Mouse (Mus musculus): ENCODE measurements around the gene Dab2ip. TPM values are rescaled to one million over a fixed set of nuclear protein-coding genes. Genes with fewer than 3 reads are reported as not detected.

The Dab2ip gene
- total and polyA plus RNA-seq, 3 experiments = 4.9 to 15.6 (median 7.8) TPM

- peaks cover 13 to 21% of the 10 kb centered on the region in 2 experiments for H3K4me1 ChIP-seq (ENCODE audit: control insufficient read depth in 1 of 2, insufficient read depth in 2 of 2)
- no peak for DNase-seq (ENCODE audit: extremely low read depth)
- no peaks in the 10 kb centered on the region for H3K79me2 ChIP-seq (replicated peaks; ENCODE audit: control insufficient read depth, extremely low read depth, insufficient read depth, poor library complexity, severe bottlenecking)
- no peak overlapping the region for H3K9ac ChIP-seq (ENCODE audit: insufficient read depth, low read depth)
- H3K9me3 ChIP-seq (replicated peaks; ENCODE audit: low read length) = no peaks in the 10 kb centered on the region
- H3K4me3 ChIP-seq (replicated peaks in 1 of 3; ENCODE audit: low read depth in 2 of 3, low read length in 2 of 3, poor library complexity in 1 of 3) = no peak overlapping the region
- no peak overlapping the region for H3K4me2 ChIP-seq (ENCODE audit: insufficient read depth, low read depth, poor library complexity, severe bottlenecking)
- in situ Hi-C loops (cut with MboI; ENCODE audit: low pct_ligation_motif_present, low pct_unique_long_range_greater_than_20kb, low sequenced_read_pairs) (no loop called here), dilution Hi-C loops (cut with MboI; ENCODE audit: extremely low pct_ligation_motif_present, extremely low pct_unique_long_range_greater_than_20kb, low sequenced_read_pairs) (no loop called here)
- H3K27ac ChIP-seq (ENCODE audit: insufficient read depth, low read depth) = no peak overlapping the region
- peaks cover 0 to 13% of the 10 kb centered on the region in 2 experiments for H3K36me3 ChIP-seq (replicated peaks in 1 of 2; ENCODE audit: control insufficient read depth in 1 of 2, insufficient read depth in 1 of 2, low read length in 1 of 2)
- H3K27me3 ChIP-seq (replicated peaks) = no peaks in the 10 kb centered on the region
- TF ChIP-seq HCFC1 (IDR thresholded peaks at IDR 0.05; ENCODE audit: low read depth, low read length) (no peak), JUND (conservative IDR thresholded peaks at IDR 0.05; ENCODE audit: low read depth, low read length) (no peak), NRF1 (IDR thresholded peaks at IDR 0.05; ENCODE audit: low read depth, low read length) (no peak), RAD21 (IDR thresholded peaks at IDR 0.05; ENCODE audit: low read depth, low read length) (no peak), USF2 (conservative IDR thresholded peaks at IDR 0.05; ENCODE audit: low read depth, low read length) (no peak), ZMIZ1 (IDR thresholded peaks at IDR 0.05; ENCODE audit: low read depth, low read length) (no peak), USF1 (IDR thresholded peaks at IDR 0.05; ENCODE audit: low read depth, low read length) (no peak), POLR2AphosphoS2 (IDR thresholded peaks at IDR 0.05; ENCODE audit: low read depth, low read length) (no peak), CTCF (conservative IDR thresholded peaks at IDR 0.05 in 1 of 2, IDR thresholded peaks at IDR 0.05 in 1 of 2; ENCODE audit: low read depth in 2 of 2, low read length in 2 of 2) (no peak), MAX (IDR thresholded peaks at IDR 0.05; ENCODE audit: low read length) (no peak), ZC3H11A (IDR thresholded peaks at IDR 0.05; ENCODE audit: low read depth, low read length) (no peak), ZKSCAN1 (IDR thresholded peaks at IDR 0.05; ENCODE audit: borderline replicate concordance, low read depth, low read length) (no peak), MEF2A (IDR thresholded peaks at IDR 0.05; ENCODE audit: borderline replicate concordance, low read depth, low read length) (no peak), POLR2A (IDR thresholded peaks at IDR 0.05; ENCODE audit: low read depth, low read length) (no peak), MAFK (IDR thresholded peaks at IDR 0.05; ENCODE audit: insufficient replicate concordance, low read length) (no peak)
Measured at GRCm38 (mm10) chr2:35635541-35635940, 77.5 kb downstream of the Dab2ip start.

- no peaks in the 10 kb centered on the region for H3K9me3 ChIP-seq (replicated peaks; ENCODE audit: low read length)
- H3K4me2 ChIP-seq (ENCODE audit: insufficient read depth, low read depth, poor library complexity, severe bottlenecking) = no peak overlapping the region
- no peak overlapping the region for H3K27ac ChIP-seq (ENCODE audit: insufficient read depth, low read depth)
- H3K36me3 ChIP-seq (replicated peaks in 1 of 2; ENCODE audit: control insufficient read depth in 1 of 2, insufficient read depth in 1 of 2, low read length in 1 of 2) = peaks cover 0 to 9% of the 10 kb centered on the region in 2 experiments
- DNase-seq (ENCODE audit: extremely low read depth) = no peak
- no peaks in the 10 kb centered on the region for H3K27me3 ChIP-seq (replicated peaks)
- no peaks in the 10 kb centered on the region for H3K79me2 ChIP-seq (replicated peaks; ENCODE audit: control insufficient read depth, extremely low read depth, insufficient read depth, poor library complexity, severe bottlenecking)
- no peak for TF ChIP-seq RAD21 (IDR thresholded peaks at IDR 0.05; ENCODE audit: low read depth, low read length)
- H3K4me1 ChIP-seq (ENCODE audit: control insufficient read depth in 1 of 2, insufficient read depth in 2 of 2) = peaks cover 29 to 36% of the 10 kb centered on the region in 2 experiments
- H3K4me3 ChIP-seq (replicated peaks in 1 of 3; ENCODE audit: low read depth in 2 of 3, low read length in 2 of 3, poor library complexity in 1 of 3) = no peak overlapping the region
- dilution Hi-C loops (cut with MboI; ENCODE audit: extremely low pct_ligation_motif_present, extremely low pct_unique_long_range_greater_than_20kb, low sequenced_read_pairs) (no loop called here), in situ Hi-C loops (cut with MboI; ENCODE audit: low pct_ligation_motif_present, low pct_unique_long_range_greater_than_20kb, low sequenced_read_pairs) (no loop called here)
- no peak overlapping the region for H3K9ac ChIP-seq (ENCODE audit: insufficient read depth, low read depth)
Measured at GRCm38 (mm10) chr2:35637880-35638535, 79.9 kb downstream of the Dab2ip start.
